Mouse (Mus musculus): ENCODE measurements at regions not wholly inside any gene's neighbourhood (a gene's known extent, or its start where the extent isn't known, plus 50 kb on each side); places are given as distances from the start of the nearest gene placed in this dataset.
A peak's percentile ranks its signal among the peaks of the same experiment; 100 is the strongest.

- no peak for DNase-seq
These were observed 607.0 kb downstream of the Dhx35 start for GRCm38 (mm10) chr2:159401421-159402100.

- DNase-seq: no peak
These were observed 610.3 kb downstream of the Dhx35 start for GRCm38 (mm10) chr2:159404940-159405339.

GRCm38 (mm10) chr2:159414599-159414998 lies 620.0 kb downstream of the Dhx35 start:
- DNase-seq: peak; percentile 13 to 20

- DNase-seq: no peak
These were observed 623.8 kb downstream of the Dhx35 start for GRCm38 (mm10) chr2:159418371-159418940.

GRCm38 (mm10) chr2:159422281-159422937 lies 627.8 kb downstream of the Dhx35 start:
- no peak for DNase-seq

- no peak for DNase-seq
These were observed 633.6 kb downstream of the Dhx35 start for GRCm38 (mm10) chr2:159428201-159428600.

GRCm38 (mm10) chr2:159430577-159431329 lies 636.1 kb downstream of the Dhx35 start:
- DNase-seq: no peak

- DNase-seq: no peak
These were observed 644.4 kb downstream of the Dhx35 start for GRCm38 (mm10) chr2:159438961-159439360.

GRCm38 (mm10) chr2:159443581-159443980 lies 649.0 kb downstream of the Dhx35 start:
- peak; percentile 69 to 70 for DNase-seq

- DNase-seq: no peak
These were observed 651.8 kb downstream of the Dhx35 start for GRCm38 (mm10) chr2:159446434-159446833.

GRCm38 (mm10) chr2:159446886-159447285 lies 652.3 kb downstream of the Dhx35 start:
- DNase-seq: no peak

GRCm38 (mm10) chr2:159448976-159449375 lies 654.4 kb downstream of the Dhx35 start:
- no peak for DNase-seq

GRCm38 (mm10) chr2:159451439-159451838 lies 656.8 kb downstream of the Dhx35 start:
- DNase-seq: no peak

- DNase-seq: no peak
These were observed 686.9 kb downstream of the Dhx35 start for GRCm38 (mm10) chr2:159481399-159482080.

- DNase-seq: peak; percentile 45 to 55
These were observed 696.5 kb downstream of the Dhx35 start for GRCm38 (mm10) chr2:159491090-159491489.

GRCm38 (mm10) chr2:159498691-159499090 lies 704.1 kb downstream of the Dhx35 start:
- no peak for DNase-seq

GRCm38 (mm10) chr2:159501039-159501438 lies 706.4 kb downstream of the Dhx35 start:
- no peak for DNase-seq

- DNase-seq: no peak
These were observed 724.5 kb downstream of the Dhx35 start for GRCm38 (mm10) chr2:159519066-159519465.

- no peak for DNase-seq
These were observed 729.1 kb downstream of the Dhx35 start for GRCm38 (mm10) chr2:159523739-159524138.

GRCm38 (mm10) chr2:159534951-159535350 lies 740.3 kb downstream of the Dhx35 start:
- DNase-seq: peak; percentile 64 to 71

- DNase-seq: no peak
These were observed 744.7 kb downstream of the Dhx35 start for GRCm38 (mm10) chr2:159539261-159539660.

- DNase-seq: no peak
These were observed 763.0 kb downstream of the Dhx35 start for GRCm38 (mm10) chr2:159557567-159557966.

- no peak for DNase-seq
These were observed 768.7 kb downstream of the Gm826 start for GRCm38 (mm10) chr2:159565255-159565654.
